Mouse (Mus musculus): ENCODE measurements around the gene Zscan20.

Zscan20 gene

GRCm38 (mm10) chr4:128609925-128610402, at the start of gene Zscan20:
Gene Zscan20, minus strand, starts transcription at chr4:128610098.
- in situ Hi-C loops (cut with MseI, MboI): loop anchor here (5.0 kb wide), 1 partner anchor 97 kb away; no protein-coding TSS in a partner anchor

GRCm38 (mm10) chr4:128655446-128655845, 45.5 kb upstream of the Zscan20 start:
- in situ Hi-C loops (cut with MseI, MboI): no loop called here

GRCm38 (mm10) chr4:128654505-128655381, 44.8 kb upstream of the Zscan20 start, which contains the start of gene Phc2:
Gene Phc2, plus strand, starts transcription at chr4:128654702.
- in situ Hi-C loops (cut with MseI, MboI): no loop called here

GRCm38 (mm10) chr4:128652584-128653298, 42.8 kb upstream of the Zscan20 start:
- in situ Hi-C loops (cut with MseI, MboI): no loop called here

GRCm38 (mm10) chr4:128651530-128651929, 41.6 kb upstream of the Zscan20 start:
- in situ Hi-C loops (cut with MseI, MboI): no loop called here

- in situ Hi-C loops (cut with MseI, MboI): no loop called here
Observed at GRCm38 (mm10) chr4:128648567-128649255, 38.8 kb upstream of the Zscan20 start.

GRCm38 (mm10) chr4:128646762-128647161, 36.9 kb upstream of the Zscan20 start:
- in situ Hi-C loops (cut with MseI, MboI): no loop called here

- in situ Hi-C loops (cut with MseI, MboI): no loop called here
Observed at GRCm38 (mm10) chr4:128645896-128646295, 36.0 kb upstream of the Zscan20 start.

- in situ Hi-C loops (cut with MseI, MboI): no loop called here
Observed at GRCm38 (mm10) chr4:128641766-128642717, 32.1 kb upstream of the Zscan20 start.

GRCm38 (mm10) chr4:128638265-128638923, 28.5 kb upstream of the Zscan20 start:
- in situ Hi-C loops (cut with MseI, MboI): no loop called here

- in situ Hi-C loops (cut with MseI, MboI): no loop called here
Observed at GRCm38 (mm10) chr4:128637250-128637649, 27.4 kb upstream of the Zscan20 start.

- in situ Hi-C loops (cut with MseI, MboI): no loop called here
Observed at GRCm38 (mm10) chr4:128635894-128636585, 26.1 kb upstream of the Zscan20 start.

- in situ Hi-C loops (cut with MseI, MboI): no loop called here
Observed at GRCm38 (mm10) chr4:128635451-128635850, 25.6 kb upstream of the Zscan20 start.

- in situ Hi-C loops (cut with MseI, MboI): no loop called here
Observed at GRCm38 (mm10) chr4:128621109-128621508, 11.2 kb upstream of the Zscan20 start.

- in situ Hi-C loops (cut with MseI, MboI): no loop called here
Observed at GRCm38 (mm10) chr4:128620572-128620971, 10.7 kb upstream of the Zscan20 start.

GRCm38 (mm10) chr4:128618963-128619362, 9.1 kb upstream of the Zscan20 start:
- in situ Hi-C loops (cut with MseI, MboI): no loop called here

GRCm38 (mm10) chr4:128618246-128618911, 8.5 kb upstream of the Zscan20 start, which contains the start of gene Tlr12:
Gene Tlr12, minus strand, starts transcription at chr4:128618619.
- in situ Hi-C loops (cut with MseI, MboI): no loop called here

GRCm38 (mm10) chr4:128617363-128618120, 7.6 kb upstream of the Zscan20 start:
- in situ Hi-C loops (cut with MseI, MboI): no loop called here

All from mouse trophoblast stem cell (cell line).